Mouse (Mus musculus) heart, embryonic 10.5 days (tissue): ENCODE measurements around the gene Cotl1. TPM values are rescaled to one million over a fixed set of nuclear protein-coding genes. Genes with fewer than 3 reads are reported as not detected.

ENCODE experiments used
- DNase-seq: peaks from one replicate; pipeline ENCODE4 v3.0.0-alpha.2; 2017; ENCODE audit warnings: low spot score
- H3K27ac ChIP-seq: fragments of 300-500 bp; sonication (generic); 2 replicates; pipeline ENCODE4 v1.5.1; 2016; ENCODE audit warnings: mild to moderate bottlenecking
- H3K27me3 ChIP-seq: fragments of 300-500 bp; sonication (generic); 2 replicates; pipeline ENCODE4 v1.6.1; 2016; ENCODE audit warnings: mild to moderate bottlenecking; ENCODE audit not compliant: poor library complexity, insufficient read depth, severe bottlenecking
- H3K36me3 ChIP-seq: fragments of 300-500 bp; sonication (generic); 2 replicates; pipeline ENCODE4 v1.6.1; 2016; ENCODE audit warnings: mild to moderate bottlenecking, moderate library complexity
- H3K4me1 ChIP-seq: fragments of 300-500 bp; sonication (generic); 2 replicates; pipeline ENCODE4 v1.6.1; 2016; ENCODE audit warnings: mild to moderate bottlenecking
- H3K4me3 ChIP-seq: fragments of 300-500 bp; sonication (generic); 2 replicates; pipeline ENCODE4 v1.5.1; 2016; ENCODE audit warnings: mild to moderate bottlenecking, moderate library complexity
- H3K9me3 ChIP-seq: fragments of 300-500 bp; sonication (generic); 2 replicates; pipeline ENCODE4 v1.6.1; 2016; ENCODE audit warnings: mild to moderate bottlenecking, moderate library complexity
- WGBS: fragments of 180-500 bp; shearing (Covaris S2); methylation state at CpG from one replicate; pipeline ENCODE4 v1.1.7; 2016; 5-methylcytosine and 5-hydroxymethylcytosine counted together
- polyA plus RNA-seq: library from polyadenylated mRNA; unstranded; fragments of >200 nt; fragmentation: Nextera tagmentation; extraction: Ambion mirVana; gene quantifications from 2 replicates; pipeline ENCODE4 v1.2.1, GENCODE M21; 2016

Gene Cotl1
- polyA plus RNA-seq, 1 experiment from 2014 or later = 55.7 TPM

DNA sequence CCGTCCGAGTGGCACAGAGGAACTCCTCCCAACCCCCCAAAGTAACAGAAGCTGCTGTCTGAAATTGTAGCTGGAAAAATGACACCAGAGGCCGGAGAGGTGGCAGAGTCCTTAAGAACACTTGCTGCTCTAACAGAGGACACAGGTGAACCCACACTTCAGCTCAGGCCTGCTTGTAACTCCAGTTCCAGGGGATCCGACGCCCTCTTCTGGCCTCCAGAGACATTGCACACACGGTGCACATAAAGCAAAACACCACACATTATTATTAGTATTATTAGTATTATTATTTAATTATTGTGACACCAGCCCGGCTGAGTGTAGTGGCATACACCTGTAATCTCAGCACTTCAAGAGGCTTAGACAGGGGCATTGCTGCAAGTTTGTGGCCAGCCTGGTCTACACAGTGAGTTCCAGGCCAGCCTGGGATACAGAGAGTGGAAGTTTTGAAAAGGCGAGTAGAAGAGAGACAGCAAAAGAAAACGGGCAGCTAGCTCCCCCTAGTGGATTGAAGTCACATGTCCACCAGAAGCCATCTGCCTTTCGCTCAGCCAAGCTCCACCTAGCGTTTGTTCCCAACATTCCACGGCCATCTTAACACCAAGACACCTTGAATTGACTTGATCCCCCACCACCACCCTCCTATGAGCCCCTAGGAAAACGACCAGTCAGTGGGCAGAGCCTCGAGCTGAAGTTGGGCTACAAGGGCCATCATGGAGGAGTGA lies 61.2 kb downstream of the Cotl1 start:
- Histone ChIP-seq H3K9me3 (no peaks in the 10 kb centered on the region), H3K4me1 (peaks cover 38% of the 10 kb centered on the region), H3K27ac (peak overlapping the region; percentile 92; the same call in 1 of the 2 replicates), H3K36me3 (no peaks in the 10 kb centered on the region), H3K27me3 (peaks cover 21% of the 10 kb centered on the region), H3K4me3 (peak overlapping the region; percentile 69; the same call in 1 of the 2 replicates)
- 23% methylated on average over 14 of the region's 14 CpGs for WGBS
- peak; percentile 88 for DNase-seq

- under 1% methylated on average over 18 of the region's 18 CpGs for WGBS
Measured at GRCm38 (mm10) chr8:119778263-119778662, 62.1 kb downstream of the Cotl1 start, which contains the start of gene Tldc1. Tldc1 (minus strand) TSS chr8:119778416.

GRCm38 (mm10) chr8:119777765-119778164 lies 62.6 kb downstream of the Cotl1 start:
- no peak for DNase-seq
- 27% methylated on average over 7 of the region's 7 CpGs for WGBS

More at GRCm38 (mm10) chr8:119778263-119778662, 62.1 kb downstream of the Cotl1 start, which contains the start of gene Tldc1:
- Histone ChIP-seq H3K27me3 (peaks cover 13% of the 10 kb centered on the region; the same call in 1 of the 2 replicates), H3K36me3 (no peaks in the 10 kb centered on the region), H3K4me3 (peak within 1 kb of the TSS; percentile 69), H3K9me3 (no peaks in the 10 kb centered on the region), H3K27ac (peak within 1 kb of the TSS; percentile 92), H3K4me1 (peaks cover 33% of the 10 kb centered on the region)
- DNase-seq = peak; percentile 99

DNA sequence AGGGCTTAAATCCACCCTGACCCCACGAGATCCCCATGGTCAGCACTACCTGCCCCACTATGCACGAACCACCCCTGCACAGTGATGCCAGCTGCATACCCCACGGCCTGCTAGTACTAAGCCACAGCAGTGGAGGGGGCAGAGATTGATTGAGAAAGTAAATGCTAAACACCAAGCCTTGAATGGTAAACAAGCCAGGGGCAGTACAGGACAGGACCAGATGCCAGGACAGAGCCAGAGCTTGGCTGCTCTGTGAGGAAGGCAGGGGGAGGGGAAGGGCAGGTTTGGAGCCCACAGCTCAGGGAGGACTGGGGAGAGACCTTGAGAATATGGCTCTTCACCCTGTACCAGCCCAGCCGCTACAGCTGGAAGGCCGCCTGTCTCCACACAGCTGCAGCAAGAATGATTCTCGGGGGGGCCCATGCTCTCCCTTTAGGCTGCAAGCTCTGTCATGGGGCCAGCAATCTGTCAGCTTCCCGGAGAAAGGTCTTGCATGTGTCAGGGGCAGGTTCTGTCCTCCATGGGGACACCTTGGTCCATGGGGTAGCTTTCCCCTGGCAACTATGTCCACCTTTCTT lies 63.6 kb downstream of the Cotl1 start:
- H3K4me3 ChIP-seq = no peak overlapping the region; the same call in 1 of the 2 replicates
- DNase-seq = no peak
- H3K36me3 ChIP-seq = peaks cover 7% of the 10 kb centered on the region; the same call in 1 of the 2 replicates
- H3K27ac ChIP-seq = peak overlapping the region; percentile 92; the same call in 1 of the 2 replicates
- 81% methylated on average over 7 of the region's 7 CpGs for WGBS
- H3K9me3 ChIP-seq = no peaks in the 10 kb centered on the region
- peaks cover 13% of the 10 kb centered on the region; the same call in 1 of the 2 replicates for H3K27me3 ChIP-seq
- H3K4me1 ChIP-seq = peaks cover 33% of the 10 kb centered on the region

More at GRCm38 (mm10) chr8:119777765-119778164, 62.6 kb downstream of the Cotl1 start:
- peaks cover 13% of the 10 kb centered on the region; the same call in 1 of the 2 replicates for H3K27me3 ChIP-seq
- peak overlapping the region; percentile 92 for H3K27ac ChIP-seq
- peaks cover 3% of the 10 kb centered on the region; the same call in 1 of the 2 replicates for H3K36me3 ChIP-seq
- H3K9me3 ChIP-seq = no peaks in the 10 kb centered on the region
- H3K4me1 ChIP-seq = peaks cover 33% of the 10 kb centered on the region
- H3K4me3 ChIP-seq = peak overlapping the region; percentile 69

- no peak for DNase-seq
- Histone ChIP-seq H3K36me3 (peaks cover 63% of the 10 kb centered on the region), H3K4me3 (no peak overlapping the region), H3K9me3 (no peaks in the 10 kb centered on the region), H3K27ac (peak overlapping the region; percentile 62; the same call in 1 of the 2 replicates), H3K4me1 (peaks cover 17% of the 10 kb centered on the region), H3K27me3 (0 out of 2 replicates have a peak, but pooled peaks cover 5% of the 10 kb centered on the region)
- 68% methylated on average over 22 of the region's 22 CpGs for WGBS
Measured at GRCm38 (mm10) chr8:119765761-119766444, 74.4 kb downstream of the Cotl1 start.

- H3K4me1 ChIP-seq = peaks cover 17% of the 10 kb centered on the region
- no peak for DNase-seq
- WGBS = 83% methylated on average over 10 of the region's 10 CpGs
- H3K27me3 ChIP-seq = 0 out of 2 replicates have a peak, but pooled peaks cover 5% of the 10 kb centered on the region
- no peak overlapping the region for H3K27ac ChIP-seq
- H3K36me3 ChIP-seq = peaks cover 64% of the 10 kb centered on the region
- no peaks in the 10 kb centered on the region for H3K9me3 ChIP-seq
- no peak overlapping the region for H3K4me3 ChIP-seq
Measured at GRCm38 (mm10) chr8:119765311-119765710, 75.0 kb downstream of the Cotl1 start.

- Histone ChIP-seq H3K4me3 (no peak overlapping the region), H3K9me3 (no peaks in the 10 kb centered on the region), H3K27ac (no peak overlapping the region), H3K36me3 (peaks cover 60% of the 10 kb centered on the region), H3K4me1 (peaks cover 17% of the 10 kb centered on the region), H3K27me3 (0 out of 2 replicates have a peak, but pooled peaks cover 5% of the 10 kb centered on the region)
- no peak for DNase-seq
- WGBS = 83% methylated on average over 21 of the region's 21 CpGs
Measured at GRCm38 (mm10) chr8:119762226-119763220, 77.8 kb downstream of the Cotl1 start.

DNA sequence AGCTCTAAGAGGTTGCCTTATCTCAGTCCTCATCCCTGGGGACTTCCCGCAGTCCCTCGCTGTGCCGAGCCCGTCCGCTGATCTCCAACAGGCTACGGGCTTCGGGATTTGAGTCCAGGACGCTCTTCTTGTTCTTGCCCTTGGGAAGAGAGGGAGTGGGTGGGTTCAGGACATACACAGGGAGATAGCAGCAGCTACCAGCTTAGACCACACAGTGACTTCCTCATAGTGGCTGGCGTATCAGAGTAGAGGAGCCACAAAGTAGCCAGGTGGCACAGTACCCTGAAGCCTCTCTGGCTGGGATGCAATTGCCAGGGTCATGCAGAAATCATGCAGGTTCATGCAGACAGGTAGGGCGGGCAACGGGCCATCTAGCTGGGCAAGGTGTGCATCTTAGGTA lies 78.7 kb downstream of the Cotl1 start:
- no peak for DNase-seq
- Histone ChIP-seq H3K36me3 (peaks cover 52% of the 10 kb centered on the region), H3K4me3 (no peak overlapping the region), H3K4me1 (peaks cover 23% of the 10 kb centered on the region), H3K9me3 (no peaks in the 10 kb centered on the region), H3K27ac (no peak overlapping the region), H3K27me3 (0 out of 2 replicates have a peak, but pooled peaks cover 5% of the 10 kb centered on the region)
- 73% methylated on average over 11 of the region's 11 CpGs for WGBS

Other genes starting within 250 kb of the Cotl1 start
- gene Taf1c, start 235.3 kb downstream of the Cotl1 start, polyA plus RNA-seq = 9.9 and 11.2 TPM in 2 replicates
- gene Adad2, start 227.8 kb downstream of the Cotl1 start, polyA plus RNA-seq = 0.14 TPM in 1 of 2 replicates, not detected in the other
- gene Kcng4, start 204.9 kb downstream of the Cotl1 start, polyA plus RNA-seq = not detected in 2 replicates
- gene Wfdc1, start 174.2 kb downstream of the Cotl1 start, polyA plus RNA-seq = 1.3 and 1.6 TPM in 2 replicates
- 0.36 and 1.5 TPM in 2 replicates for gene Atp2c2, start 140.5 kb downstream of the Cotl1 start, polyA plus RNA-seq
- gene Tldc1, start 62.1 kb downstream of the Cotl1 start, polyA plus RNA-seq = 14.5 and 19.8 TPM in 2 replicates
- 9.6 and 10.1 TPM in 2 replicates for gene Klhl36, start 21.7 kb upstream of the Cotl1 start, polyA plus RNA-seq
- 155 and 187 TPM in 2 replicates for gene Usp10, start 69.8 kb upstream of the Cotl1 start, polyA plus RNA-seq
- 1.4 and 4.5 TPM in 2 replicates for gene Gm20388, start 70.3 kb upstream of the Cotl1 start, polyA plus RNA-seq
- 3.2 and 9.7 TPM in 2 replicates for gene Crispld2, start 151.9 kb upstream of the Cotl1 start, polyA plus RNA-seq